Mouse (Mus musculus): ENCODE data around the gene Tmem229b. TPM values are rescaled to one million over a fixed set of nuclear protein-coding genes. Genes with fewer than 3 reads are reported as not detected.

Tmem229b gene
- total RNA-seq, 2 experiments from 2014 or later: 11.8 to 16.7 TPM

- intact Hi-C loops (cut with DNase I; ENCODE audit: low total_unique reads): loop anchor here (5.0 kb wide), 2 partner anchors 91 to 106 kb away; partner anchors contain the start of gene Tmem229b
Measured at GRCm38 (mm10) chr12:78916278-78916677, 91.1 kb downstream of the Tmem229b start.

DNA sequence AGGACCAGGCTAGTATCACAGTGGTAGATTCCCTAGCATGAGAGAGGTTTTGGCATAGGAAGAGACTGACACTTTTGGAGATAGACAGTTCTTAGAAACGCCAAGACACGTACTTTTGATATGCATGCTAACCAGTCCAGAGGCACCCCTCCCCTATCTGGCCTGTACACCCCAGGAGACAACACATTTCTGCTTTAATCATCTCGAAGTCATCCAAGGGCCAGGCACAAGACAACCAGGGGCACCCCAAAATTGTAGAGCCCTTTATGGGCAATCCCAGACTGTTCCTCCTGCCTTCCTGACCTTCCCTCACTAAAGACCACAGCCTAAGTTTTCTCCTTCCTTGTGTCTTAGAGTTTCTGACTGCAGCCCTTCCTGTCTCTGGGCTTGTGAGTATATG is 91.9 kb downstream of the Tmem229b start:
- no peak for DNase-seq
- intact Hi-C loops (cut with DNase I; ENCODE audit: low total_unique reads): loop anchor here (5.0 kb wide), 2 partner anchors 92 to 107 kb away; partner anchors contain the start of gene Tmem229b

More at GRCm38 (mm10) chr12:78916278-78916677, 91.1 kb downstream of the Tmem229b start:
- no peak for DNase-seq

DNA sequence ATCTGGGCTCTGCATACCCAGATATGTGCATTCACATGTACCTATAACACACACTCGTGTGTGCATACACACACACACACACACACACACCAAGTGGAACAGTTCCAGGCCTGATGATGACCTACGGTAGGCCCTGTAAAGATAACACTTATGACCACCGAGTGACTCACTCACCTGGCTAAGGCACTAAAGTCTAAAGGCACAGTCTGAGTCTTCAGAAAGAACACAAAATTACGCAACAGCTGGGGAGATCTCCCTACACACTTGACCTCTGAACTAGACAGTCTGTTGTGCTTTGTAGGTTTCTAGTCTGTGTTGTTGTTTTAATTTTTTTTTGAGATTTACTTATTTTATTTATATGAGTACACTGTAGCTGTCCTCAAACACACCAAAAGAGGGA is 93.0 kb downstream of the Tmem229b start:
- intact Hi-C loops (cut with DNase I; ENCODE audit: low total_unique reads): no loop called here
- no peak for DNase-seq

Other genes starting within 250 kb of the Tmem229b start
- gene Atp6v1d, start 146.0 kb downstream of the Tmem229b start, total RNA-seq (2021): 10 to 100 TPM; 53.4 to 53.9 TPM
- 10 to 100 TPM; 38.9 to 49.3 TPM for gene Eif2s1, start 145.8 kb downstream of the Tmem229b start, total RNA-seq (2021)
- under 1 TPM in 1 of 2 experiments, not detected in 1; 0.13 TPM for gene Plek2, start 100.7 kb downstream of the Tmem229b start, total RNA-seq (2021)
- gene Plekhh1, start 21.5 kb upstream of the Tmem229b start, total RNA-seq (2021): 1 to 10 TPM; 2.2 to 2.5 TPM
- gene Pigh, start 82.0 kb upstream of the Tmem229b start, total RNA-seq (2021): 1 to 10 TPM; 1.9 to 2.9 TPM
- gene Arg2, start 123.2 kb upstream of the Tmem229b start, total RNA-seq (2021): not detected
- 10 to 100 TPM; 47.9 to 52.9 TPM for gene Vti1b, start 165.0 kb upstream of the Tmem229b start, total RNA-seq (2021)
- gene Rdh11, start 184.7 kb upstream of the Tmem229b start, total RNA-seq (2021): 1 to 10 TPM; 3.1 to 3.3 TPM
- under 1 TPM; 0.29 to 0.57 TPM for gene Rdh12, start 201.3 kb upstream of the Tmem229b start, total RNA-seq (2021)

Measured in gastrocnemius, postnatal 14 days (tissue).